Mouse (Mus musculus): Measurements from ENCODE around the gene Olfr1153. TPM values are rescaled to one million over a fixed set of nuclear protein-coding genes. Genes with fewer than 3 reads are reported as not detected.

Olfr1153 gene
- not detected for polyA plus RNA-seq (2015; fragmentation: Illumina TruSeq; extraction: RNeasy Lipid Tissue Mini Kit (QIAGEN cat#74804); ENCODE audit: low read depth, low replicate concordance)

DNA sequence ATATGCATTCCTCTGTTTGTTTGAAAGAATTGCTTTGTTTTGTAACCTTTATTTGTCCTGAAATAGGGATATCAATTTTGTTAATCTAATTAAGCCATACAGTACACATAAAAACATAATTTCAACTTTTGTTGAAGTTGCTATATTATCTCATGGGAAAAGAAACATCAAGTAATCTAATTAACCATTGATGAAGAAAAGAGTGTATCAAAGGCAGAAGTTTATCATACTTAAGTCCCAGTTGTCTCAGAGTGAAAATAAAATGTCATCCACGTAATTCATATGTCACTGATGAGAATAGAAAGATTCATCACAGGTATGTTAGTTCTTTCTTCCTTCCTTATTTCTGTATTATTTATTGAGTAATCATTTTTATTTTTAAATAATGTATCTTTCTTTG is at the start of gene Olfr1153:
Gene Olfr1153, plus strand, starts transcription at position 301 of the 400 bp plus-strand sequence.

DNA sequence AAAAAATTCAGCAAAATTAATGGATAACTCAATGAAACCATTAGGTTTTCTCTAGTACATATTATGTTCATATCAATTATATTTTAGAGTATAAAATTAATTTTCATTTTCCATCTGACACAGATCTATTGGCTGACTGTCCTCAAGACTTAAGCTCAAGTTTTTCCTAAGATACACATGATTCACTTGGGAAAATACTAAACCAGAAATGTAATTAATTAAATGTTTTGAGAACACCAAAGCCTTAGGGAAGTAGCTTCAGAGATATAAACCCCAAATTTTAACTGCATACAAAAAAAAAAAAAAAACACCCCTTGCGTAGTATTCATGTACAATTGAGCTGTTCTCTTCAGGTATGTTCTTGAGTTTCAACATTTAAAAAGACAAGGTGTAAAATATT is 39.2 kb upstream of the Olfr1153 start, which contains the start of gene Olfr1151:
Gene Olfr1151, plus strand, starts transcription at position 301 of the 400 bp plus-strand sequence.

DNA sequence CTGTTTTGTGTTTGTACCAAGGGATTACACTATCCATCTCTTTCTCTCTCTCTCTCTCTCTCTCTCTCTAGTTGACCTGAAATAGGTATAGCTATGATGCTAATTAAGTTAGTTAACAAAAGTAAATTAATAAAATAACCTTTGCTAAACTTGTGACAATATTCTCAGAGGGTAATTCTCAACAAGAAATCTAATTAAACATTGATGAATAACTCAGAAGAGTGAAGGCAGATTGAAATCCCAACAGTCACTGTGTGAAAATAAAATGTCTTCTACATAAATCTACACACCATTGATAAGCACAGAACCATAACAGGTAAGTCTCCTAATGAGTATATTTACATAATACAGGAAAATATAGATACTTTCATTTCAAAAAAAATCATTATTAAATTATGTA is 28.6 kb upstream of the Olfr1153 start, which contains the start of gene Olfr1152:
Gene Olfr1152, plus strand, starts transcription at position 301 of the 400 bp plus-strand sequence.

DNA sequence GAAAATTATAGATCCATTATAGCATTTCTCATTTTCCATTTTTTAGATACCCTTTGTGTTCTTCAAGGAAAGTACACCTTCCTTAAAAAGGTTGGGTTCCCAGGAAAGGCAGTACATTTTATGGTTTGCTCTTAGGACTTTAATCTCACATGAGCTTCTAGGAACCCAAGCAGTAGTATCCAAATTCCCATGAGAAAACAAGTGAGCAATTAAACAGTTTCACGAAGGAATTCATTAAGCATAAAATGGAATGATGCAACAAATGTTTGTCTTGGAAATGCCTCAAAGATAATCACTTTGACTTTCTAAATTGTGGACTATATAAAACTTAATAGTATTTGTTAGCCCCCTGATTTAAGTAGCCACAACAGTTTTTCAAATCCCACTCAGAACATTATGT is 10.3 kb downstream of the Olfr1153 start, which contains the start of gene Olfr1154:
Gene Olfr1154, minus strand, starts transcription at position 101 of the 400 bp plus-strand sequence.

DNA sequence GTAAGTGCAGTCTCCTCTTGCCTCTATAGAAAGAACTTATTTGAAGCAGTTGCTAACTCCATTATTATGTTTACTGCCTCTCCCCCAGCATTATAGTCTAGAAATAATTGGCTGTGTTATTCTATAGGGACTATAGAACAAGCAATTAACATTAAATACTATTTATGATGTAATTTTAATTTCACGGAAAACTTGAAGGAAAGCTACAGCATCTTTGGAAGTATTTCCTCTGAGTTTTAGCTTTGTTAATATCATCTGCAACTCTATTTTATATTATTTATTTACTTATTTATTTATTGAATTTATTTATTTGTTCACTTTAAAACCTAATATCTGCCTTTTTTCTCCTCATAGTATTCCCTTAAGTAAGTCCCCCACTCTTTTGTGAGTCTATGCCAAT is 50.3 kb downstream of the Olfr1153 start, which contains the start of gene Olfr1155:
Gene Olfr1155, minus strand, starts transcription at position 101 of the 400 bp plus-strand sequence.

Other genes with a start within 250 kb of the Olfr1153 start
- not detected for gene Olfr1133, start 247.6 kb upstream of the Olfr1153 start, polyA plus RNA-seq (2015; fragmentation: Illumina TruSeq; extraction: RNeasy Lipid Tissue Mini Kit (QIAGEN cat#74804); ENCODE audit: low read depth, low replicate concordance)
- gene Olfr1134, start 236.5 kb upstream of the Olfr1153 start, polyA plus RNA-seq (2015; fragmentation: Illumina TruSeq; extraction: RNeasy Lipid Tissue Mini Kit (QIAGEN cat#74804); ENCODE audit: low read depth, low replicate concordance), result not detected
- not detected for gene Olfr1135, start 221.3 kb upstream of the Olfr1153 start, polyA plus RNA-seq (2015; fragmentation: Illumina TruSeq; extraction: RNeasy Lipid Tissue Mini Kit (QIAGEN cat#74804); ENCODE audit: low read depth, low replicate concordance)
- not detected for gene Olfr1136, start 201.0 kb upstream of the Olfr1153 start, polyA plus RNA-seq (2015; fragmentation: Illumina TruSeq; extraction: RNeasy Lipid Tissue Mini Kit (QIAGEN cat#74804); ENCODE audit: low read depth, low replicate concordance)
- gene Olfr1137, start 181.8 kb upstream of the Olfr1153 start, polyA plus RNA-seq (2015; fragmentation: Illumina TruSeq; extraction: RNeasy Lipid Tissue Mini Kit (QIAGEN cat#74804); ENCODE audit: low read depth, low replicate concordance), result not detected
- gene Olfr1138, start 155.0 kb upstream of the Olfr1153 start, polyA plus RNA-seq (2015; fragmentation: Illumina TruSeq; extraction: RNeasy Lipid Tissue Mini Kit (QIAGEN cat#74804); ENCODE audit: low read depth, low replicate concordance), result not detected
- not detected for gene Olfr1140, start 151.2 kb upstream of the Olfr1153 start, polyA plus RNA-seq (2015; fragmentation: Illumina TruSeq; extraction: RNeasy Lipid Tissue Mini Kit (QIAGEN cat#74804); ENCODE audit: low read depth, low replicate concordance)
- gene Olfr1141, start 141.0 kb upstream of the Olfr1153 start, polyA plus RNA-seq (2015; fragmentation: Illumina TruSeq; extraction: RNeasy Lipid Tissue Mini Kit (QIAGEN cat#74804); ENCODE audit: low read depth, low replicate concordance), result not detected
- gene Olfr152, start 115.5 kb upstream of the Olfr1153 start, polyA plus RNA-seq (2015; fragmentation: Illumina TruSeq; extraction: RNeasy Lipid Tissue Mini Kit (QIAGEN cat#74804); ENCODE audit: low read depth, low replicate concordance), result not detected
- not detected for gene Olfr1143, start 94.4 kb upstream of the Olfr1153 start, polyA plus RNA-seq (2015; fragmentation: Illumina TruSeq; extraction: RNeasy Lipid Tissue Mini Kit (QIAGEN cat#74804); ENCODE audit: low read depth, low replicate concordance)
- gene Olfr1145, start 85.1 kb upstream of the Olfr1153 start, polyA plus RNA-seq (2015; fragmentation: Illumina TruSeq; extraction: RNeasy Lipid Tissue Mini Kit (QIAGEN cat#74804); ENCODE audit: low read depth, low replicate concordance), result not detected
- not detected for gene Olfr1148, start 64.4 kb upstream of the Olfr1153 start, polyA plus RNA-seq (2015; fragmentation: Illumina TruSeq; extraction: RNeasy Lipid Tissue Mini Kit (QIAGEN cat#74804); ENCODE audit: low read depth, low replicate concordance)
- not detected for gene Olfr1150-ps1, start 51.0 kb upstream of the Olfr1153 start, polyA plus RNA-seq (2015; fragmentation: Illumina TruSeq; extraction: RNeasy Lipid Tissue Mini Kit (QIAGEN cat#74804); ENCODE audit: low read depth, low replicate concordance)
- gene Olfr1151, start 39.1 kb upstream of the Olfr1153 start, polyA plus RNA-seq (2015; fragmentation: Illumina TruSeq; extraction: RNeasy Lipid Tissue Mini Kit (QIAGEN cat#74804); ENCODE audit: low read depth, low replicate concordance), result not detected
- gene Olfr1152, start 28.5 kb upstream of the Olfr1153 start, polyA plus RNA-seq (2015; fragmentation: Illumina TruSeq; extraction: RNeasy Lipid Tissue Mini Kit (QIAGEN cat#74804); ENCODE audit: low read depth, low replicate concordance), result not detected
- not detected for gene Olfr1154, start 10.2 kb downstream of the Olfr1153 start, polyA plus RNA-seq (2015; fragmentation: Illumina TruSeq; extraction: RNeasy Lipid Tissue Mini Kit (QIAGEN cat#74804); ENCODE audit: low read depth, low replicate concordance)
- not detected for gene Olfr1155, start 50.2 kb downstream of the Olfr1153 start, polyA plus RNA-seq (2015; fragmentation: Illumina TruSeq; extraction: RNeasy Lipid Tissue Mini Kit (QIAGEN cat#74804); ENCODE audit: low read depth, low replicate concordance)
- gene Olfr1156, start 58.1 kb downstream of the Olfr1153 start, polyA plus RNA-seq (2015; fragmentation: Illumina TruSeq; extraction: RNeasy Lipid Tissue Mini Kit (QIAGEN cat#74804); ENCODE audit: low read depth, low replicate concordance), result not detected
- not detected for gene Olfr1157, start 73.3 kb downstream of the Olfr1153 start, polyA plus RNA-seq (2015; fragmentation: Illumina TruSeq; extraction: RNeasy Lipid Tissue Mini Kit (QIAGEN cat#74804); ENCODE audit: low read depth, low replicate concordance)
- gene Olfr74, start 79.7 kb downstream of the Olfr1153 start, polyA plus RNA-seq (2015; fragmentation: Illumina TruSeq; extraction: RNeasy Lipid Tissue Mini Kit (QIAGEN cat#74804); ENCODE audit: low read depth, low replicate concordance), result not detected
- gene Olfr1158, start 95.2 kb downstream of the Olfr1153 start, polyA plus RNA-seq (2015; fragmentation: Illumina TruSeq; extraction: RNeasy Lipid Tissue Mini Kit (QIAGEN cat#74804); ENCODE audit: low read depth, low replicate concordance), result not detected
- not detected for gene Olfr1160, start 113.3 kb downstream of the Olfr1153 start, polyA plus RNA-seq (2015; fragmentation: Illumina TruSeq; extraction: RNeasy Lipid Tissue Mini Kit (QIAGEN cat#74804); ENCODE audit: low read depth, low replicate concordance)
- not detected for gene Olfr1161, start 127.8 kb downstream of the Olfr1153 start, polyA plus RNA-seq (2015; fragmentation: Illumina TruSeq; extraction: RNeasy Lipid Tissue Mini Kit (QIAGEN cat#74804); ENCODE audit: low read depth, low replicate concordance)
- gene Olfr73, start 142.7 kb downstream of the Olfr1153 start, polyA plus RNA-seq (2015; fragmentation: Illumina TruSeq; extraction: RNeasy Lipid Tissue Mini Kit (QIAGEN cat#74804); ENCODE audit: low read depth, low replicate concordance), result not detected
- gene Olfr1162, start 156.2 kb downstream of the Olfr1153 start, polyA plus RNA-seq (2015; fragmentation: Illumina TruSeq; extraction: RNeasy Lipid Tissue Mini Kit (QIAGEN cat#74804); ENCODE audit: low read depth, low replicate concordance), result not detected
- not detected for gene Olfr1163, start 176.9 kb downstream of the Olfr1153 start, polyA plus RNA-seq (2015; fragmentation: Illumina TruSeq; extraction: RNeasy Lipid Tissue Mini Kit (QIAGEN cat#74804); ENCODE audit: low read depth, low replicate concordance)
- not detected for gene Olfr1164, start 199.0 kb downstream of the Olfr1153 start, polyA plus RNA-seq (2015; fragmentation: Illumina TruSeq; extraction: RNeasy Lipid Tissue Mini Kit (QIAGEN cat#74804); ENCODE audit: low read depth, low replicate concordance)
- gene Olfr1166, start 233.3 kb downstream of the Olfr1153 start, polyA plus RNA-seq (2015; fragmentation: Illumina TruSeq; extraction: RNeasy Lipid Tissue Mini Kit (QIAGEN cat#74804); ENCODE audit: low read depth, low replicate concordance), result not detected